Comparison of ENCODE assay signal across 8 mouse cellular contexts in the genomic region with DNA sequence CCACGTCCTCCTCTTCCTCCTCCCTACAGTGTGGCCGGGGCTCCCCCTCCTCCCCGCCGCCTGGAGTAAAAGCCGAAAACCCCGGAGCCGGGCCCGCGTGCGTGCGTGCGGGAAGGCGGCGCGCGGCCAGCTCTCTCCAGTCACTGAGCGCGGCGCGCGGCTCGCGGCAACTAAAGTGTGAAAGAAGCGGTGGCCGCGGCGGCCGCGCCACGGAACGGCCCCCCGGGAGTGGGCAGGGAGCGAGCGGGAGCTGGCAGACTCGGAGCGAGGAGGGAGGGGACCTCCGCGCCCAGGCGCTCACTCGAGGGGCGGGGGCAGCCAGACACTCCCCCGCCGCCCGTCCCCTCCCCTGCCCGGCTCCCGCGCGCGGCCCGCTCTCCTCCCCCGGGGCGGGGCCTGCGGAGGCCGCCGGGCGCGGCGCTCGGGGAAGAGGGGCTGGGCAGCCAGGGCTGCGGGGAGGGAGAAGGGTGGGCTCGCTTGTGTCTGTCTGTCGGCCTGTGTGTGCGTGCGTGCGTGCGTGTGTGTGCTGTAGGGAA. TPM values are rescaled to one million over a fixed set of nuclear protein-coding genes. Genes with fewer than 3 reads are reported as not detected.
DNase-seq lines count a peak whose midpoint lies in the region; ATAC-seq and TF ChIP-seq lines count a peak whose summit lies in the region.

A gene (minus strand): TSS at position 108 of the 536 bp plus-strand sequence.

- TF ChIP-seq CTCF in heart, postnatal 0 days (IDR thresholded peaks at IDR 0.05; ENCODE audit: low read depth) = no peak
- no peak for TF ChIP-seq CTCF in stomach, postnatal 0 days (IDR thresholded peaks at IDR 0.05; ENCODE audit: low read depth)

- no peak for TF ChIP-seq EP300 in heart, postnatal 0 days (IDR thresholded peaks at IDR 0.05; ENCODE audit: low read depth)
- TF ChIP-seq EP300 in stomach, postnatal 0 days (optimal IDR thresholded peaks at IDR 0.05) = no peak

- H3K9ac ChIP-seq in forebrain, embryonic 13.5 days = peak within 1 kb of the TSS; percentile 97
- H3K9ac ChIP-seq in heart, postnatal 0 days (replicated peaks; ENCODE audit: low read depth, low read length) = peak within 1 kb of the TSS; percentile 86
- H3K9ac ChIP-seq in liver, embryonic 16.5 days (ENCODE audit: low read depth, low read length) = peak within 1 kb of the TSS; percentile 61
- H3K9ac ChIP-seq in neural tube, embryonic 12.5 days = peak within 1 kb of the TSS; percentile 94
- peak within 1 kb of the TSS; percentile 92 for H3K9ac ChIP-seq in stomach, postnatal 0 days (ENCODE audit: low read length)

- ATAC-seq in forebrain, embryonic 13.5 days = peak; percentile 93
- peak; percentile 89 for ATAC-seq in heart, postnatal 0 days (ENCODE audit: insufficient read depth, low read depth)
- ATAC-seq in liver, embryonic 16.5 days (ENCODE audit: low read depth) = peak; percentile 89
- peak; percentile 88 for ATAC-seq in neural tube, embryonic 12.5 days (ENCODE audit: low FRiP score, low read depth)
- peak; percentile 93 for ATAC-seq in stomach, postnatal 0 days (ENCODE audit: low FRiP score, low TSS enrichment)

- H3K4me2 ChIP-seq in forebrain, embryonic 13.5 days = peak within 1 kb of the TSS; percentile 81
- H3K4me2 ChIP-seq in heart, postnatal 0 days (ENCODE audit: low read depth, low read length) = peak within 1 kb of the TSS; percentile 86
- peak within 1 kb of the TSS; percentile 70 for H3K4me2 ChIP-seq in liver, embryonic 16.5 days (ENCODE audit: low read depth, low read length)
- peak within 1 kb of the TSS; percentile 82 for H3K4me2 ChIP-seq in neural tube, embryonic 12.5 days (replicated peaks)
- peak within 1 kb of the TSS; percentile 91 for H3K4me2 ChIP-seq in stomach, postnatal 0 days (replicated peaks; ENCODE audit: low read depth)

- WGBS in forebrain, embryonic 13.5 days = 2% methylated on average over 25 of the region's 66 CpGs
- WGBS in heart, postnatal 0 days = under 1% methylated on average over 18 of the region's 66 CpGs
- WGBS in liver, embryonic 16.5 days (ENCODE audit: insufficient replicate concordance) = under 1% methylated on average over 39 of the region's 66 CpGs
- under 1% methylated on average over 44 of the region's 66 CpGs for WGBS in neural tube, embryonic 12.5 days
- 0% methylated on average over 17 of the region's 66 CpGs for WGBS in stomach, postnatal 0 days

- H3K4me3 ChIP-seq in brown adipose tissue, adult 24 weeks (ENCODE audit: insufficient read depth, low read depth, low read length) = peak within 1 kb of the TSS; percentile 67
- H3K4me3 ChIP-seq in forebrain, embryonic 13.5 days = peak within 1 kb of the TSS; percentile 87
- H3K4me3 ChIP-seq in heart, postnatal 0 days (ENCODE audit: low read depth, low read length) = peak within 1 kb of the TSS; percentile 87
- H3K4me3 ChIP-seq in liver, embryonic 16.5 days (ENCODE audit: low read depth, low read length) = peak within 1 kb of the TSS; percentile 68
- peak within 1 kb of the TSS; percentile 92 for H3K4me3 ChIP-seq in neural tube, embryonic 12.5 days
- H3K4me3 ChIP-seq in stomach, postnatal 0 days (ENCODE audit: low read depth, low read length) = peak within 1 kb of the TSS; percentile 95

- H3K27me3 ChIP-seq in forebrain, embryonic 13.5 days = no peaks in the 10 kb centered on the region
- H3K27me3 ChIP-seq in heart, postnatal 0 days (ENCODE audit: control insufficient read depth, insufficient read depth, low read length) = no peaks in the 10 kb centered on the region
- H3K27me3 ChIP-seq in liver, embryonic 16.5 days (ENCODE audit: control insufficient read depth, insufficient read depth, low read depth, low read length) = peaks cover 47% of the 10 kb centered on the region
- H3K27me3 ChIP-seq in neural tube, embryonic 12.5 days (replicated peaks) = no peaks in the 10 kb centered on the region
- H3K27me3 ChIP-seq in stomach, postnatal 0 days (ENCODE audit: control insufficient read depth, insufficient read depth, low read length) = no peaks in the 10 kb centered on the region

- no peaks in the 10 kb centered on the region for H3K9me3 ChIP-seq in forebrain, embryonic 13.5 days (replicated peaks)
- no peaks in the 10 kb centered on the region for H3K9me3 ChIP-seq in heart, postnatal 0 days (replicated peaks; ENCODE audit: control insufficient read depth, low read length)
- no peaks in the 10 kb centered on the region for H3K9me3 ChIP-seq in liver, embryonic 16.5 days (replicated peaks; ENCODE audit: control insufficient read depth, low read length)
- no peaks in the 10 kb centered on the region for H3K9me3 ChIP-seq in neural tube, embryonic 12.5 days
- H3K9me3 ChIP-seq in stomach, postnatal 0 days (ENCODE audit: control insufficient read depth, low read length) = no peaks in the 10 kb centered on the region

- H3K4me1 ChIP-seq in brown adipose tissue, adult 24 weeks (ENCODE audit: control insufficient read depth, insufficient read depth, insufficient read length, low read length) = no peaks in the 10 kb centered on the region; the same call in 1 of the 2 replicates
- peaks cover 49% of the 10 kb centered on the region for H3K4me1 ChIP-seq in forebrain, embryonic 13.5 days
- peaks cover 26% of the 10 kb centered on the region for H3K4me1 ChIP-seq in heart, postnatal 0 days (ENCODE audit: control insufficient read depth, insufficient read depth)
- peaks cover 3% of the 10 kb centered on the region for H3K4me1 ChIP-seq in liver, embryonic 16.5 days (ENCODE audit: control insufficient read depth, low read depth, low read length)
- peaks cover 40% of the 10 kb centered on the region for H3K4me1 ChIP-seq in neural tube, embryonic 12.5 days
- H3K4me1 ChIP-seq in stomach, postnatal 0 days (replicated peaks; ENCODE audit: control insufficient read depth, insufficient read depth) = peaks cover 8% of the 10 kb centered on the region; the same call in 1 of the 2 replicates

- H3K27ac ChIP-seq in brown adipose tissue, adult 24 weeks (replicated peaks; ENCODE audit: low read depth, low read length) = no peak within 1 kb of the TSS
- H3K27ac ChIP-seq in forebrain, embryonic 13.5 days = peak within 1 kb of the TSS; percentile 96
- peak within 1 kb of the TSS; percentile 88 for H3K27ac ChIP-seq in heart, postnatal 0 days (ENCODE audit: low read depth)
- no peak within 1 kb of the TSS for H3K27ac ChIP-seq in liver, embryonic 16.5 days (ENCODE audit: low read length)
- peak within 1 kb of the TSS; percentile 93 for H3K27ac ChIP-seq in neural tube, embryonic 12.5 days
- peak within 1 kb of the TSS; percentile 94 for H3K27ac ChIP-seq in stomach, postnatal 0 days (replicated peaks)

- no peaks in the 10 kb centered on the region for H3K36me3 ChIP-seq in forebrain, embryonic 13.5 days (ENCODE audit: poor library complexity, severe bottlenecking)
- H3K36me3 ChIP-seq in heart, postnatal 0 days (replicated peaks; ENCODE audit: control insufficient read depth, insufficient read depth, low read length) = no peaks in the 10 kb centered on the region
- H3K36me3 ChIP-seq in liver, embryonic 16.5 days (ENCODE audit: control insufficient read depth, insufficient read depth) = no peaks in the 10 kb centered on the region
- H3K36me3 ChIP-seq in neural tube, embryonic 12.5 days = no peaks in the 10 kb centered on the region
- H3K36me3 ChIP-seq in stomach, postnatal 0 days (ENCODE audit: control insufficient read depth, insufficient read depth, low read length) = no peaks in the 10 kb centered on the region

- DNase-seq in CD8-positive naive resting alpha-beta T cell, adult 2 months (ENCODE audit: low read depth in 2 of 2, low spot score in 2 of 2) = peak; percentile 71 to 74
- peak; percentile 87 for DNase-seq in heart, postnatal 0 days (ENCODE audit: low spot score)
- peak; percentile 84 to 90 for DNase-seq in kidney, postnatal 36 days
- DNase-seq in stomach, postnatal 0 days (ENCODE audit: low spot score) = peak; percentile 88

RNA-seq across cellular contexts. Expression of the gene that starts here (rescaled TPM):
- polyA plus RNA-seq in brown adipose tissue, adult 24 weeks (2012; ENCODE audit: insufficient read depth, insufficient read length, missing spikeins) = 4.4 and 6.1 TPM in 2 replicates
- polyA plus RNA-seq in forebrain, embryonic 13.5 days (2015; fragmentation: Nextera tagmentation; extraction: Ambion mirVana) = 29.1 and 31.5 TPM in 2 replicates
- 30.1 and 46.1 TPM in 2 replicates for total RNA-seq in heart, postnatal 0 days (2014; rRNA removed; ENCODE audit: low replicate concordance)
- polyA plus RNA-seq in heart, postnatal 0 days (2015; fragmentation: Nextera tagmentation; extraction: Ambion mirVana) = 13.0 and 13.8 TPM in 2 replicates
- polyA plus RNA-seq in liver, embryonic 16.5 days (2015; fragmentation: Nextera tagmentation; extraction: Ambion mirVana) = 2.0 and 2.3 TPM in 2 replicates
- polyA plus RNA-seq in neural tube, embryonic 12.5 days (2016; fragmentation: Nextera tagmentation; extraction: Ambion mirVana) = 49.9 and 50.0 TPM in 2 replicates
- polyA plus RNA-seq in stomach, postnatal 0 days (2015; fragmentation: Nextera tagmentation; extraction: Ambion mirVana) = 20.6 and 22.9 TPM in 2 replicates

Comparison
In these comparisons a context has a peak if more than half of its experiments do, and no peak if none do; other contexts are left out.
1. H3K27ac ChIP-seq: peak in forebrain, embryonic 13.5 days (single experiment), heart, postnatal 0 days (single experiment), neural tube, embryonic 12.5 days (single experiment) and stomach, postnatal 0 days (single experiment); none in brown adipose tissue, adult 24 weeks (single experiment) and liver, embryonic 16.5 days (single experiment).
2. Peak in every context shown above with its lines, with median percentiles within 50 percentile points of each other: DNase-seq, H3K4me3 ChIP-seq, ATAC-seq, H3K4me2 ChIP-seq and H3K9ac ChIP-seq.